8 mouse cellular contexts compared by ENCODE assay signal in genomic region chr10:117899410-117899935, GRCm38 (mm10). TPM values are rescaled to one million over a fixed set of nuclear protein-coding genes. Genes with fewer than 3 reads are reported as not detected.
DNase-seq lines count a peak whose midpoint lies in the region; ATAC-seq lines count a peak whose summit lies in the region.

No protein-coding gene starts in this region.

- no peak overlapping the region for H3K9ac ChIP-seq in midbrain, embryonic 15.5 days

- no peak overlapping the region for H3K4me2 ChIP-seq in midbrain, embryonic 15.5 days

- WGBS in midbrain, embryonic 15.5 days: 75% methylated on average over 13 of the region's 13 CpGs

- no peaks in the 10 kb centered on the region for H3K9me3 ChIP-seq in midbrain, embryonic 15.5 days

- DNase-seq in adrenal gland, adult 2 months: peak; percentile 30
- no peak for DNase-seq in adrenal gland, postnatal 25 days
- peak; percentile 67 for DNase-seq in heart, adult 8-10 months (ENCODE audit: low spot score)
- DNase-seq in kidney, postnatal 25 days: peak; percentile 34 to 57
- DNase-seq in c-Kit-positive CD71-positive TER-119-positive erythroid progenitor cells, embryonic 14.5 days (ENCODE audit: low spot score): no peak

- H3K27me3 ChIP-seq in midbrain, embryonic 15.5 days (replicated peaks): no peaks in the 10 kb centered on the region

- no peaks in the 10 kb centered on the region for H3K4me1 ChIP-seq in midbrain, embryonic 15.5 days

- H3K4me3 ChIP-seq in midbrain, embryonic 15.5 days: no peak overlapping the region

- no peaks in the 10 kb centered on the region for H3K36me3 ChIP-seq in midbrain, embryonic 15.5 days (replicated peaks)

- H3K27ac ChIP-seq in midbrain, embryonic 15.5 days: no peak overlapping the region

- peak; percentile 94 for ATAC-seq in megakaryocyte, adult 5-6 weeks (ENCODE audit: poor library complexity, severe bottlenecking)
- ATAC-seq in inflammation-experienced regulatory T-cells, adult 6 months: no peak
- ATAC-seq in midbrain, embryonic 15.5 days (replicated peaks): no peak

RNA-seq across cellular contexts. Expression of gene Rap1b, which starts 53.6 kb away (rescaled TPM):
- total RNA-seq in adrenal gland, adult 2 months (2021): 100 to 1,000 TPM; 115 to 119 TPM
- polyA plus RNA-seq in adrenal gland, adult 2 months (2012; rRNA removed): 7.2 and 9.6 TPM in 2 replicates
- total RNA-seq in adrenal gland, postnatal 25 days (2021): 128 and 129 TPM in 2 replicates
- total RNA-seq in heart, adult 8-10 months (2022): 10 to 100 TPM; 38.8 to 47.5 (median 44.8) TPM
- 448 and 514 TPM in 2 replicates for total RNA-seq in megakaryocyte, adult 5-6 weeks (2015)
- total RNA-seq in megakaryocyte, adult 5-6 weeks (2017): 174 and 218 TPM in 2 replicates
- polyA plus RNA-seq in inflammation-experienced regulatory T-cells, adult 6 months (2017; shearing (Covaris generic)): 100 to 1,000 TPM in 1 of 3 experiments, 10 to 100 TPM in 2; 60.4 to 128 (median 82.5) TPM
- 166 and 168 TPM in 2 replicates for polyA plus RNA-seq in midbrain, embryonic 15.5 days (2015; fragmentation: Nextera tagmentation; extraction: Ambion mirVana)

Comparison
In these comparisons a context has a peak if more than half of its experiments do, and no peak if none do; other contexts are left out.
1. DNase-seq: peak in adrenal gland, adult 2 months (single experiment), heart, adult 8-10 months (single experiment) and kidney, postnatal 25 days (2 of 2); none in adrenal gland, postnatal 25 days (single experiment) and c-Kit-positive CD71-positive TER-119-positive erythroid progenitor cells, embryonic 14.5 days (single experiment).